Mouse (Mus musculus): ENCODE results near the gene Col20a1.

Col20a1 gene

GRCm38 (mm10) chr2:180987432-180988030 is 1.2 kb downstream of the Col20a1 start:
- H3K36me3 ChIP-seq (ENCODE audit: insufficient read depth, low read length) = peaks cover 15% of the 10 kb centered on the region
- peaks cover 32% of the 10 kb centered on the region for H3K4me1 ChIP-seq (replicated peaks; ENCODE audit: low read depth, low read length)
- H3K9me3 ChIP-seq (ENCODE audit: low read length) = no peaks in the 10 kb centered on the region
- no peaks in the 10 kb centered on the region for H3K27me3 ChIP-seq (ENCODE audit: insufficient read depth, low read length)
- H3K4me3 ChIP-seq (replicated peaks; ENCODE audit: low read length) = no peak overlapping the region
- no peak for TF ChIP-seq POU5F1 (IDR thresholded peaks at IDR 0.05; ENCODE audit: borderline replicate concordance, low read length)
- no peak for TF ChIP-seq CTCF (conservative IDR thresholded peaks at IDR 0.05; ENCODE audit: low read length)

GRCm38 (mm10) chr2:180988347-180988913 is 2.1 kb downstream of the Col20a1 start:
- TF ChIP-seq POU5F1 (IDR thresholded peaks at IDR 0.05; ENCODE audit: borderline replicate concordance, low read length) = no peak
- TF ChIP-seq NANOG (IDR thresholded peaks at IDR 0.05; ENCODE audit: borderline replicate concordance, low read length) = no peak
- H3K36me3 ChIP-seq (ENCODE audit: insufficient read depth, low read length) = peaks cover 6% of the 10 kb centered on the region; the same call in 1 of the 2 replicates
- H3K27me3 ChIP-seq (ENCODE audit: insufficient read depth, low read length) = no peaks in the 10 kb centered on the region
- no peak overlapping the region for H3K4me3 ChIP-seq (replicated peaks; ENCODE audit: low read length)
- H3K9me3 ChIP-seq (ENCODE audit: low read length) = no peaks in the 10 kb centered on the region
- H3K4me1 ChIP-seq (replicated peaks; ENCODE audit: low read depth, low read length) = peaks cover 32% of the 10 kb centered on the region

- TF ChIP-seq CTCF (conservative IDR thresholded peaks at IDR 0.05; ENCODE audit: low read length) = no peak
- TF ChIP-seq NANOG (IDR thresholded peaks at IDR 0.05; ENCODE audit: borderline replicate concordance, low read length) = no peak
- no peak for TF ChIP-seq POU5F1 (IDR thresholded peaks at IDR 0.05; ENCODE audit: borderline replicate concordance, low read length)
- H3K27me3 ChIP-seq (ENCODE audit: insufficient read depth, low read length) = no peaks in the 10 kb centered on the region
- H3K9me3 ChIP-seq (ENCODE audit: low read length) = no peaks in the 10 kb centered on the region
- no peak overlapping the region for H3K4me3 ChIP-seq (replicated peaks; ENCODE audit: low read length)
- H3K36me3 ChIP-seq (ENCODE audit: insufficient read depth, low read length) = 0 out of 2 replicates have a peak, but pooled peaks cover under 1% of the 10 kb centered on the region
- H3K4me1 ChIP-seq (replicated peaks; ENCODE audit: low read depth, low read length) = peaks cover 32% of the 10 kb centered on the region
Observed at GRCm38 (mm10) chr2:180988948-180989347, 2.6 kb downstream of the Col20a1 start.

- no peak overlapping the region for H3K4me3 ChIP-seq (replicated peaks; ENCODE audit: low read length)
- no peaks in the 10 kb centered on the region for H3K36me3 ChIP-seq (ENCODE audit: insufficient read depth, low read length)
- no peaks in the 10 kb centered on the region for H3K27me3 ChIP-seq (ENCODE audit: insufficient read depth, low read length)
- H3K9me3 ChIP-seq (ENCODE audit: low read length) = no peaks in the 10 kb centered on the region
- H3K4me1 ChIP-seq (replicated peaks; ENCODE audit: low read depth, low read length) = peaks cover 28% of the 10 kb centered on the region
- TF ChIP-seq NANOG (IDR thresholded peaks at IDR 0.05; ENCODE audit: borderline replicate concordance, low read length) (no peak), POU5F1 (IDR thresholded peaks at IDR 0.05; ENCODE audit: borderline replicate concordance, low read length) (no peak), CTCF (conservative IDR thresholded peaks at IDR 0.05; ENCODE audit: low read length) (no peak)
Observed at GRCm38 (mm10) chr2:180990347-180990746, 4.0 kb downstream of the Col20a1 start.

GRCm38 (mm10) chr2:180994360-180994759 is 8.0 kb downstream of the Col20a1 start:
- Histone ChIP-seq H3K4me3 (replicated peaks; ENCODE audit: low read length) (no peak overlapping the region), H3K4me1 (replicated peaks; ENCODE audit: low read depth, low read length) (0 out of 2 replicates have a peak, but pooled peaks cover 2% of the 10 kb centered on the region), H3K9me3 (ENCODE audit: low read length) (no peaks in the 10 kb centered on the region), H3K36me3 (ENCODE audit: insufficient read depth, low read length) (no peaks in the 10 kb centered on the region), H3K27me3 (ENCODE audit: insufficient read depth, low read length) (no peaks in the 10 kb centered on the region)
- TF ChIP-seq POU5F1 (IDR thresholded peaks at IDR 0.05; ENCODE audit: borderline replicate concordance, low read length) (no peak), CTCF (conservative IDR thresholded peaks at IDR 0.05; ENCODE audit: low read length) (no peak), NANOG (IDR thresholded peaks at IDR 0.05; ENCODE audit: borderline replicate concordance, low read length) (no peak)

GRCm38 (mm10) chr2:180995457-180995856 is 9.1 kb downstream of the Col20a1 start:
- Histone ChIP-seq H3K4me1 (replicated peaks; ENCODE audit: low read depth, low read length) (0 out of 2 replicates have a peak, but pooled peaks cover 2% of the 10 kb centered on the region), H3K4me3 (replicated peaks; ENCODE audit: low read length) (no peak overlapping the region), H3K9me3 (ENCODE audit: low read length) (no peaks in the 10 kb centered on the region), H3K27me3 (ENCODE audit: insufficient read depth, low read length) (no peaks in the 10 kb centered on the region), H3K36me3 (ENCODE audit: insufficient read depth, low read length) (no peaks in the 10 kb centered on the region)
- TF ChIP-seq POU5F1 (IDR thresholded peaks at IDR 0.05; ENCODE audit: borderline replicate concordance, low read length) (no peak), CTCF (conservative IDR thresholded peaks at IDR 0.05; ENCODE audit: low read length) (no peak)

- no peaks in the 10 kb centered on the region for H3K9me3 ChIP-seq (ENCODE audit: low read length)
- TF ChIP-seq NANOG (IDR thresholded peaks at IDR 0.05; ENCODE audit: borderline replicate concordance, low read length) (no peak), CTCF (conservative IDR thresholded peaks at IDR 0.05; ENCODE audit: low read length) (peak; percentile 66)
- no peaks in the 10 kb centered on the region for H3K27me3 ChIP-seq (ENCODE audit: insufficient read depth, low read length)
- 0 out of 2 replicates have a peak, but pooled peaks cover 2% of the 10 kb centered on the region for H3K4me1 ChIP-seq (replicated peaks; ENCODE audit: low read depth, low read length)
- H3K36me3 ChIP-seq (ENCODE audit: insufficient read depth, low read length) = no peaks in the 10 kb centered on the region
- H3K4me3 ChIP-seq (replicated peaks; ENCODE audit: low read length) = no peak overlapping the region
Observed at GRCm38 (mm10) chr2:180996436-180996835, 10.1 kb downstream of the Col20a1 start.

GRCm38 (mm10) chr2:180996905-180997304 is 10.6 kb downstream of the Col20a1 start:
- no peaks in the 10 kb centered on the region for H3K9me3 ChIP-seq (ENCODE audit: low read length)
- no peaks in the 10 kb centered on the region for H3K27me3 ChIP-seq (ENCODE audit: insufficient read depth, low read length)
- no peaks in the 10 kb centered on the region for H3K36me3 ChIP-seq (ENCODE audit: insufficient read depth, low read length)
- no peak overlapping the region for H3K4me3 ChIP-seq (replicated peaks; ENCODE audit: low read length)
- no peak for TF ChIP-seq NANOG (IDR thresholded peaks at IDR 0.05; ENCODE audit: borderline replicate concordance, low read length)
- H3K4me1 ChIP-seq (replicated peaks; ENCODE audit: low read depth, low read length) = no peaks in the 10 kb centered on the region

- no peaks in the 10 kb centered on the region for H3K4me1 ChIP-seq (replicated peaks; ENCODE audit: low read depth, low read length)
- TF ChIP-seq POU5F1 (IDR thresholded peaks at IDR 0.05; ENCODE audit: borderline replicate concordance, low read length) (no peak), CTCF (conservative IDR thresholded peaks at IDR 0.05; ENCODE audit: low read length) (no peak), NANOG (IDR thresholded peaks at IDR 0.05; ENCODE audit: borderline replicate concordance, low read length) (no peak)
- no peaks in the 10 kb centered on the region for H3K9me3 ChIP-seq (ENCODE audit: low read length)
- H3K27me3 ChIP-seq (ENCODE audit: insufficient read depth, low read length) = peaks cover 2% of the 10 kb centered on the region; the same call in 1 of the 2 replicates
- no peaks in the 10 kb centered on the region for H3K36me3 ChIP-seq (ENCODE audit: insufficient read depth, low read length)
- H3K4me3 ChIP-seq (replicated peaks; ENCODE audit: low read length) = no peak overlapping the region
Observed at GRCm38 (mm10) chr2:181007054-181007453, 20.7 kb downstream of the Col20a1 start.

Data from E14TG2a.4 (cell line).